Mouse (Mus musculus): ENCODE results near the gene Pxdc1. TPM values are rescaled to one million over a fixed set of nuclear protein-coding genes. Genes with fewer than 3 reads are reported as not detected.

Pxdc1 gene
- polyA plus RNA-seq, 1 experiment from 2014 or later, result 12.4 TPM

GRCm38 (mm10) chr13:34669919-34670865 lies 16.9 kb upstream of the Pxdc1 start:
- Histone ChIP-seq H3K9ac (ENCODE audit: low read depth, low read length) (no peak overlapping the region), H3K9me3 (replicated peaks; ENCODE audit: low read length) (no peaks in the 10 kb centered on the region), H3K36me3 (ENCODE audit: insufficient read depth, low read length) (no peaks in the 10 kb centered on the region), H3K4me2 (ENCODE audit: low read length) (no peak overlapping the region), H3K27me3 (ENCODE audit: insufficient read depth, low read length) (no peaks in the 10 kb centered on the region), H3K27ac (no peak overlapping the region), H3K4me3 (replicated peaks; ENCODE audit: low read depth, low read length) (no peak overlapping the region), H3K4me1 (replicated peaks; ENCODE audit: insufficient read depth, low read length) (no peaks in the 10 kb centered on the region)
- 72% methylated on average over 16 of the region's 16 CpGs for WGBS
- DNase-seq (ENCODE audit: low spot score) (no peak), ATAC-seq (replicated peaks; ENCODE audit: low FRiP score, low read depth) (no peak)
- TF ChIP-seq CTCF (IDR thresholded peaks at IDR 0.05; ENCODE audit: low read depth), result no peak

DNA sequence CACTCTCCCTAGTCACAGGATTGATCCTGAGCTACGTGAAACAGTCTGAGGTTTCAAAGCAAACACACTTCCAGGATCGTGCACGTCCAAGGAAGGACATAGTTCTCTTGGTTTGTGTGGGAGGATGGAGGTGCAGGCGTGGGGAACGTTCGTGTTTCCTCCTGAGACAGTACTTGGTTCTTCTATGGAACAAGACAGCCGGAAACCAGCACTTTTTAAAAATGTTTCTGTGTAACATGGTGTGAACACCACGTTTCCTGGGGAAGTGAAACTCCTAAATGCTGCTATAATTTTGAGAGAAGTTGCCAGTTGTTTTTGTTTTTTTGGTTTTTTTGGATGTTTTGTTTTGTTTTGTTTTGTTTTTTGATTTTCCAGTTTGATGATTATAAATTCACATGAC lies 13.9 kb upstream of the Pxdc1 start:
- H3K4me1 ChIP-seq (replicated peaks; ENCODE audit: insufficient read depth, low read length), result no peaks in the 10 kb centered on the region
- ATAC-seq (replicated peaks; ENCODE audit: low FRiP score, low read depth) (no peak), DNase-seq (ENCODE audit: low spot score) (no peak)
- H3K9ac ChIP-seq (ENCODE audit: low read depth, low read length), result no peak overlapping the region
- no peak overlapping the region for H3K4me3 ChIP-seq (replicated peaks; ENCODE audit: low read depth, low read length)
- WGBS, result 24% methylated on average over 8 of the region's 8 CpGs
- TF ChIP-seq CTCF (IDR thresholded peaks at IDR 0.05; ENCODE audit: low read depth), result no peak
- H3K27ac ChIP-seq, result no peak overlapping the region
- no peaks in the 10 kb centered on the region for H3K36me3 ChIP-seq (ENCODE audit: insufficient read depth, low read length)
- H3K9me3 ChIP-seq (replicated peaks; ENCODE audit: low read length), result no peaks in the 10 kb centered on the region
- no peak overlapping the region for H3K4me2 ChIP-seq (ENCODE audit: low read length)
- H3K27me3 ChIP-seq (ENCODE audit: insufficient read depth, low read length), result no peaks in the 10 kb centered on the region

GRCm38 (mm10) chr13:34665074-34665473 lies 11.8 kb upstream of the Pxdc1 start:
- no peaks in the 10 kb centered on the region for H3K27me3 ChIP-seq (ENCODE audit: insufficient read depth, low read length)
- H3K4me1 ChIP-seq (replicated peaks; ENCODE audit: insufficient read depth, low read length), result no peaks in the 10 kb centered on the region
- no peak overlapping the region for H3K9ac ChIP-seq (ENCODE audit: low read depth, low read length)
- H3K9me3 ChIP-seq (replicated peaks; ENCODE audit: low read length), result no peaks in the 10 kb centered on the region
- ATAC-seq (replicated peaks; ENCODE audit: low FRiP score, low read depth) (no peak), DNase-seq (ENCODE audit: low spot score) (no peak)
- no peak for TF ChIP-seq CTCF (IDR thresholded peaks at IDR 0.05; ENCODE audit: low read depth)
- WGBS, result 88% methylated on average over 4 of the region's 4 CpGs
- H3K36me3 ChIP-seq (ENCODE audit: insufficient read depth, low read length), result no peaks in the 10 kb centered on the region
- H3K4me2 ChIP-seq (ENCODE audit: low read length), result no peak overlapping the region
- no peak overlapping the region for H3K4me3 ChIP-seq (replicated peaks; ENCODE audit: low read depth, low read length)
- no peak overlapping the region for H3K27ac ChIP-seq

GRCm38 (mm10) chr13:34663762-34664161 lies 10.5 kb upstream of the Pxdc1 start:
- H3K9me3 ChIP-seq (replicated peaks; ENCODE audit: low read length), result no peaks in the 10 kb centered on the region
- no peak for DNase-seq (ENCODE audit: low spot score)
- no peak overlapping the region for H3K4me3 ChIP-seq (replicated peaks; ENCODE audit: low read depth, low read length)
- H3K27me3 ChIP-seq (ENCODE audit: insufficient read depth, low read length), result no peaks in the 10 kb centered on the region
- WGBS, result 83% methylated on average over 6 of the region's 6 CpGs
- ATAC-seq (replicated peaks; ENCODE audit: low FRiP score, low read depth), result no peak
- no peak overlapping the region for H3K4me2 ChIP-seq (ENCODE audit: low read length)
- no peaks in the 10 kb centered on the region for H3K36me3 ChIP-seq (ENCODE audit: insufficient read depth, low read length)
- no peak for TF ChIP-seq CTCF (IDR thresholded peaks at IDR 0.05; ENCODE audit: low read depth)
- no peak overlapping the region for H3K9ac ChIP-seq (ENCODE audit: low read depth, low read length)
- H3K4me1 ChIP-seq (replicated peaks; ENCODE audit: insufficient read depth, low read length), result no peaks in the 10 kb centered on the region
- H3K27ac ChIP-seq, result no peak overlapping the region

DNA sequence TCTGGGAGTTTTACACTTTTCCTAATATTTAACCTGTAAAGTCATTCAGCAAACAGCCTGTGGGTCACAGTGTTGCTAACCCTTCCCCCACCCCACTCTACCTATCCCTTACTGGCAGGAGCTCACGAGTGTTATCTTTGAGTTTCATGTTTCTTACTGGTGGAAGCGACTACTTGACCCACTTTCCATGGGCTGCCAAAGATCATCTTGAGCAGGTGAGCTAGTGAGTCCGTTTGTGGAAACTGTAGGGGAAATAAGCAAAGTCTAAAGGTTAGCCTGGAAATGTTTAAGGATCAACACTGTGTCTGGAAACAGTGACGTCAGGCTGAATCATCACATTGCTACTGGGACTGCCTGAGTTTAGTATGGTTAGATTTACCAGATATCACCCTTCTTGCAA lies 6.2 kb upstream of the Pxdc1 start:
- ATAC-seq (replicated peaks; ENCODE audit: low FRiP score, low read depth), result no peak

DNA sequence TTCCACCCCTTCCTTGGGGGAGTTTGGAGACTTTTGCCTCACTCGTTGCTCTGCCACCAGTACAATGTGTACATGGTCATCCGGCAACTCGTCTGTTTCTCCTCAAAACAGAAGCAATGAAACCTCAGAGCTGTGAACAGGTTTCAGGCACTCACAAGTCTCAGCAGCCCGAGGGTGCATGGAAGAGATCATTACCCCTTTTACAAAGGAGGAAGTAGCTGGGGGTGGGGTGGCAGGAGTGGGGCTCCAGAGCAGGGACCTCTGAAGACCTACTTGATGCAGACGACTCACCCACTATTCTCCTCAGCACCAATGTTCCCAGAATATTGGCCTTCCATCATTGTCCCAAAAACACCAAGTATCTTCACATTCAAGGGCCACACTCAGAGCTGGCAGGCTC lies 3.1 kb upstream of the Pxdc1 start:
- Histone ChIP-seq H3K9ac (ENCODE audit: low read depth, low read length) (no peak overlapping the region), H3K4me2 (ENCODE audit: low read length) (no peak overlapping the region), H3K4me1 (replicated peaks; ENCODE audit: insufficient read depth, low read length) (peaks cover 5% of the 10 kb centered on the region; the same call in 1 of the 2 replicates), H3K9me3 (replicated peaks; ENCODE audit: low read length) (no peaks in the 10 kb centered on the region), H3K4me3 (replicated peaks; ENCODE audit: low read depth, low read length) (no peak overlapping the region), H3K27me3 (ENCODE audit: insufficient read depth, low read length) (no peaks in the 10 kb centered on the region), H3K36me3 (ENCODE audit: insufficient read depth, low read length) (no peaks in the 10 kb centered on the region), H3K27ac (no peak overlapping the region)
- ATAC-seq (replicated peaks; ENCODE audit: low FRiP score, low read depth), result no peak
- no peak for TF ChIP-seq CTCF (IDR thresholded peaks at IDR 0.05; ENCODE audit: low read depth)
- 83% methylated on average over 5 of the region's 5 CpGs for WGBS
- no peak for DNase-seq (ENCODE audit: low spot score)

More for the DNA sequence above, 6.2 kb upstream of the Pxdc1 start:
- H3K4me1 ChIP-seq (replicated peaks; ENCODE audit: insufficient read depth, low read length), result no peaks in the 10 kb centered on the region
- no peaks in the 10 kb centered on the region for H3K9me3 ChIP-seq (replicated peaks; ENCODE audit: low read length)
- H3K36me3 ChIP-seq (ENCODE audit: insufficient read depth, low read length), result no peaks in the 10 kb centered on the region
- TF ChIP-seq CTCF (IDR thresholded peaks at IDR 0.05; ENCODE audit: low read depth), result no peak
- no peak overlapping the region for H3K4me3 ChIP-seq (replicated peaks; ENCODE audit: low read depth, low read length)
- no peak overlapping the region for H3K27ac ChIP-seq
- no peak overlapping the region for H3K4me2 ChIP-seq (ENCODE audit: low read length)
- 40% methylated on average over 4 of the region's 4 CpGs for WGBS
- no peak overlapping the region for H3K9ac ChIP-seq (ENCODE audit: low read depth, low read length)
- no peak for DNase-seq (ENCODE audit: low spot score)
- no peaks in the 10 kb centered on the region for H3K27me3 ChIP-seq (ENCODE audit: insufficient read depth, low read length)
